Mouse (Mus musculus) heart, adult 2 months (tissue): ENCODE measurements around the gene Olfml2b.

Experiments
- CTCF ChIP-seq: fragments of 200-600 bp; IDR thresholded peaks from 2 replicates; pipeline ENCODE4 v1.8.1; 2022; ENCODE audit warnings: antibody characterized with exemption, mild to moderate bottlenecking, moderate library complexity
- POLR2A ChIP-seq: fragments of 200-500 bp; IDR thresholded peaks from 2 replicates; pipeline ENCODE4 v1.6.1; 2011; ENCODE audit warnings: mild to moderate bottlenecking, low read depth, low read length, control low read depth; ENCODE audit not compliant: insufficient read depth

DNA sequence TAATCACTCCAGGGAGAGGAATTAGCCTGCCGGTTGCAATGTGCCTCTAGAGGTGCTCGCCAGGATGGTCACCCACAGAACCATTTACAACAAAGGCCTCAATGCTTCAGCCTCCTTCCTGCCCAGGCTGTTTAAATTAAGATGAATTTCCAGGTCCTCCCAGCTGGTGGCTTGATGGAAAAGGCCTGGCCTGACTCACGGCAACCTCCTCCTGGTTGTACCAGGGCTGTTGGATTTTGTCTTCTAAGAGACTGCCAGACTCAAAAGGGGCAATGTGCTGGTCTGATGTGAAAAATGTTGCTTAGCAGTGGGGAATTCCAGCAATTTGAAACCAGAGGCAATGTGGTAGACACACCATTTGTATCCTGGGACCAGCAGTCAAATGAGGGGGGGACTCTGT is 56.8 kb downstream of the Olfml2b start:
- no peak for TF ChIP-seq CTCF
- TF ChIP-seq POLR2A = no peak
